Comparison of ENCODE assay signal across 19 mouse cellular contexts in genomic region chr13:24354751-24355150, GRCm38 (mm10). TPM values are rescaled to one million over a fixed set of nuclear protein-coding genes. Genes with fewer than 3 reads are reported as not detected.
A peak's percentile ranks its signal among the peaks of the same experiment; 100 is the strongest.
DNase-seq lines count a peak whose midpoint lies in the region; ATAC-seq and TF ChIP-seq lines count a peak whose summit lies in the region.
"Had no signal": no experiment of that assay in that cellular context is flagged by ENCODE, and none has a peak within 500 bp of the region (broad histone marks: within the 10 kb centered on the region; RNA-seq: fewer than 3 reads in every experiment).

No protein-coding gene starts in this region.

- peak overlapping the region; percentile 38; the same call in 1 of the 2 replicates for H3K9ac ChIP-seq in liver, adult 2 months (ENCODE audit: low read depth, low read length)
- no peak overlapping the region for H3K9ac ChIP-seq in liver, embryonic 12.5 days
- H3K9ac ChIP-seq in liver, embryonic 11.5 days (ENCODE audit: low read depth, low read length): no peak overlapping the region
- H3K9ac ChIP-seq in liver, postnatal 0 days (replicated peaks): no peak overlapping the region

- 18% methylated on average over 5 of the region's 5 CpGs for WGBS in liver, adult 2 months
- 69% methylated on average over 5 of the region's 5 CpGs for WGBS in liver, embryonic 12.5 days (ENCODE audit: insufficient replicate concordance)
- 78% methylated on average over 5 of the region's 5 CpGs for WGBS in liver, embryonic 11.5 days
- 70% methylated on average over 5 of the region's 5 CpGs for WGBS in liver, postnatal 0 days (ENCODE audit: insufficient replicate concordance)

- TF ChIP-seq CTCF in liver, adult 2 months (IDR thresholded peaks at IDR 0.05; ENCODE audit: low read depth, low read length): no peak
- no peak for TF ChIP-seq CTCF in liver, postnatal 0 days (IDR thresholded peaks at IDR 0.05; ENCODE audit: low read depth)

- H3K27ac ChIP-seq in liver, adult 2 months (replicated peaks; ENCODE audit: insufficient read depth, low read depth, low read length): peak overlapping the region; percentile 99
- no peak overlapping the region for H3K27ac ChIP-seq in liver, embryonic 12.5 days
- H3K27ac ChIP-seq in liver, embryonic 11.5 days (ENCODE audit: low read depth, low read length): no peak overlapping the region
- H3K27ac ChIP-seq in liver, postnatal 0 days (ENCODE audit: low read depth): no peak overlapping the region

- no peak for TF ChIP-seq EP300 in liver, postnatal 0 days (IDR thresholded peaks at IDR 0.05; ENCODE audit: low read depth)

- H3K27me3 ChIP-seq in liver, adult 2 months (ENCODE audit: control insufficient read depth, insufficient read depth, low read length): no peaks in the 10 kb centered on the region
- H3K27me3 ChIP-seq in liver, embryonic 12.5 days (replicated peaks): no peaks in the 10 kb centered on the region
- H3K27me3 ChIP-seq in liver, embryonic 11.5 days (replicated peaks; ENCODE audit: control insufficient read depth, insufficient read depth, low read length): no peaks in the 10 kb centered on the region
- H3K27me3 ChIP-seq in liver, postnatal 0 days (ENCODE audit: insufficient read depth, low read length): no peaks in the 10 kb centered on the region
- H3K27me3 ChIP-seq: CH12.LX, Patski had no signal

- ATAC-seq in liver, embryonic 12.5 days: no peak
- ATAC-seq in liver, embryonic 11.5 days (replicated peaks; ENCODE audit: low FRiP score): no peak
- no peak for ATAC-seq in liver, postnatal 0 days
- ATAC-seq: activated CD4-positive, CD25-positive, alpha-beta regulatory T cell, adult 4 months; CD4-positive, CD25-positive, alpha-beta regulatory T cell, adult 4 months; Patski had no signal

- DNase-seq in liver, adult 2 months (ENCODE audit: extremely low read depth, low read depth, low spot score): peak; percentile 100
- peak; percentile 15 for DNase-seq in liver, embryonic 11.5 days (ENCODE audit: low spot score)
- DNase-seq in liver, postnatal 0 days: no peak
- DNase-seq: adrenal gland, adult 2 months; adrenal gland, adult 8-10 months; adrenal gland, postnatal 10 days; adrenal gland, postnatal 14 days; adrenal gland, postnatal 25 days; adrenal gland, postnatal 36 days; B cell, adult 2 months; cerebellum, adult 11 months; cerebellum, adult 11-12 months; cerebellum, adult 18-20 months had no signal

- no peak overlapping the region for H3K4me3 ChIP-seq in liver, adult 2 months (ENCODE audit: insufficient read depth, low read depth, low read length)
- no peak overlapping the region for H3K4me3 ChIP-seq in liver, embryonic 12.5 days
- no peak overlapping the region for H3K4me3 ChIP-seq in liver, embryonic 11.5 days (ENCODE audit: low read depth, low read length)
- no peak overlapping the region for H3K4me3 ChIP-seq in liver, postnatal 0 days (ENCODE audit: low read depth, low read length)

- TF ChIP-seq POLR2A in liver, adult 2 months (IDR thresholded peaks at IDR 0.05; ENCODE audit: extremely low read depth, insufficient read depth, low read length): no peak

- peaks cover 11% of the 10 kb centered on the region for H3K36me3 ChIP-seq in liver, adult 2 months (ENCODE audit: control insufficient read depth, insufficient read depth, low read length)
- H3K36me3 ChIP-seq in liver, embryonic 12.5 days: no peaks in the 10 kb centered on the region
- H3K36me3 ChIP-seq in liver, embryonic 11.5 days (ENCODE audit: control insufficient read depth, insufficient read depth, low read length): no peaks in the 10 kb centered on the region
- no peaks in the 10 kb centered on the region for H3K36me3 ChIP-seq in liver, postnatal 0 days (replicated peaks; ENCODE audit: insufficient read depth, low read length)
- H3K36me3 ChIP-seq: G1E had no signal

- H3K9me3 ChIP-seq in liver, embryonic 12.5 days (replicated peaks): no peaks in the 10 kb centered on the region
- H3K9me3 ChIP-seq in liver, embryonic 11.5 days (ENCODE audit: control insufficient read depth, low read length): no peaks in the 10 kb centered on the region; the same call in 1 of the 2 replicates
- H3K9me3 ChIP-seq in liver, postnatal 0 days (ENCODE audit: low read length): peaks cover 3% of the 10 kb centered on the region; the same call in 1 of the 2 replicates
- H3K9me3 ChIP-seq: G1E had no signal

- peaks cover 35% of the 10 kb centered on the region for H3K4me1 ChIP-seq in liver, adult 2 months (ENCODE audit: control insufficient read depth, insufficient read depth, low read length)
- H3K4me1 ChIP-seq in liver, embryonic 12.5 days: no peaks in the 10 kb centered on the region
- H3K4me1 ChIP-seq in liver, embryonic 11.5 days (replicated peaks; ENCODE audit: control insufficient read depth, insufficient read depth, low read length): no peaks in the 10 kb centered on the region
- no peaks in the 10 kb centered on the region for H3K4me1 ChIP-seq in liver, postnatal 0 days (ENCODE audit: insufficient read depth)

- no peak overlapping the region for H3K4me2 ChIP-seq in liver, embryonic 12.5 days
- no peak overlapping the region for H3K4me2 ChIP-seq in liver, embryonic 11.5 days
- no peak overlapping the region for H3K4me2 ChIP-seq in liver, postnatal 0 days (ENCODE audit: low read depth, low read length)

- H3K79me2 ChIP-seq in liver, adult 2 months (ENCODE audit: control insufficient read depth, insufficient read depth, low read length): peaks cover 14% of the 10 kb centered on the region; the same call in 1 of the 2 replicates

RNA-seq across cellular contexts. Expression of gene Cmah, which starts 27.5 kb away (rescaled TPM):
- 35.2 and 49.3 TPM in 2 replicates for total RNA-seq in liver, adult 2 months (2014; rRNA removed)
- polyA plus RNA-seq in liver, adult 2 months (2012; rRNA removed): 11.8 and 12.6 TPM in 2 replicates
- polyA plus RNA-seq in liver, embryonic 12.5 days (2016; fragmentation: Nextera tagmentation; extraction: Ambion mirVana): 1.9 and 2.2 TPM in 2 replicates
- 3.2 and 4.3 TPM in 2 replicates for polyA plus RNA-seq in liver, embryonic 11.5 days (2014; fragmentation: Nextera tagmentation; extraction: Ambion mirVana)
- polyA plus RNA-seq in liver, postnatal 0 days (2015; fragmentation: Nextera tagmentation; extraction: Ambion mirVana): 2.8 and 3.7 TPM in 2 replicates
- polyA plus RNA-seq: G1E had no signal
